Mouse (Mus musculus) cerebellum, adult 2 months (tissue): ENCODE results near the gene Lhx5. TPM values are rescaled to one million over a fixed set of nuclear protein-coding genes. Genes with fewer than 3 reads are reported as not detected.

ENCODE experiments used
- DNase-seq, 2 experiments: peaks; one replicate each; pipeline ENCODE4 v3.0.0; 2021
- H3K27ac ChIP-seq: fragments of 200-500 bp; 2 replicates; pipeline ENCODE4 v1.5.1; 2012; ENCODE audit warnings: low read length, control low read depth, inconsistent platforms; ENCODE audit not compliant: insufficient read depth
- H3K27me3 ChIP-seq: fragments of 200-500 bp; 2 replicates; pipeline ENCODE4 v1.6.1; 2012; ENCODE audit warnings: inconsistent platforms, mild to moderate bottlenecking, low read length, moderate library complexity; ENCODE audit not compliant: control insufficient read depth, insufficient read depth
- H3K4me1 ChIP-seq: fragments of 200-500 bp; 2 replicates; pipeline ENCODE4 v1.6.1; 2011; ENCODE audit warnings: low read length; ENCODE audit not compliant: control insufficient read depth, insufficient read depth
- H3K4me3 ChIP-seq: fragments of 200-500 bp; replicated peaks from 2 replicates; pipeline ENCODE3; 2011; ENCODE audit warnings: mild to moderate bottlenecking, low read depth, low read length, control low read depth; ENCODE audit not compliant: insufficient read depth
- CTCF ChIP-seq: fragments of 200-500 bp; IDR thresholded peaks from 2 replicates; pipeline ENCODE4 v1.5.1; 2011; ENCODE audit warnings: low read depth, mild to moderate bottlenecking, control low read depth, low read length, moderate library complexity, borderline replicate concordance; ENCODE audit not compliant: insufficient read depth
- POLR2A ChIP-seq: fragments of 200-500 bp; IDR thresholded peaks from 2 replicates; pipeline ENCODE4 v1.6.1; 2011; ENCODE audit warnings: low read length, control low read depth, borderline replicate concordance; ENCODE audit not compliant: insufficient read depth
- WGBS: fragments of 180-500 bp; shearing (Covaris S2); methylation state at CpG from one replicate; pipeline ENCODE4 v1.1.7; 2018; 5-methylcytosine and 5-hydroxymethylcytosine counted together
- polyA plus RNA-seq: library from polyadenylated mRNA; depleted of rRNA; stranded (reverse); fragments of >200 nt; gene quantifications from 2 replicates; pipeline ENCODE4 v1.2.3, GENCODE M21; 2012

Lhx5 gene
- polyA plus RNA-seq, 1 experiment = 7.7 TPM

DNA sequence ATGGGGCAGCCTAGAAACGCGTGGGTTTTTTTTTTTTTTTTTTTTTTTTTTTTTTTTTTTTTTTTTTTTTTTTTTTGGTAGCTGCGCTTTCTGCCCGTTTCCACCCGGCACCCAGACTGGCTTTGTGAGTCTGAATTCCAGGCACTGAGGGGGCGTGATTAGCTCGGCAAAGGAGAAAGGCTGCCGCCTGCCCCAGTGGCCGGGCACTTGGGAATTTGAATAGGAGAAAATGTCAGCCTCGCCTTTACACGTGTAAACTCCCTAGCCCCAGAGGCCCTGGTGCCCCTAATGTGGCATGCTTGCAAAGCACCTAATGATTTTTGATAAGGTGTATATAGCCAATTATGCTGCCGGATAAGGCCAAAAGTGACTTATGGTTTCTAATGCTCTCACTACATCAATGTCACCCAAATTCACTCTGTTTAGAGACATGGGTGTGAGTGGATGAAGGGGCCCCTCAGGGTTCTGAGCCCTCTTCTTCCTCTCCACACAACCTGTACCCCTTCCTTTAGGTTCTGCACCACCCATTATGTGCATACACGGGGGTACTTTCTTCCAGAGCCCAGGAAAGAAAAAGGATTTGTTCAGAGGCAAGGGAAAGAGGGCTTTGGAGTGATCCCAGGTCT, 1.7 kb downstream of the Lhx5 start:
- H3K27ac ChIP-seq = no peak overlapping the region
- peaks cover 11% of the 10 kb centered on the region; the same call in 1 of the 2 replicates for H3K27me3 ChIP-seq
- TF ChIP-seq POLR2A (no peak), CTCF (no peak)
- no peaks in the 10 kb centered on the region for H3K4me1 ChIP-seq
- DNase-seq = no peak
- no peak overlapping the region for H3K4me3 ChIP-seq
- 4% methylated on average over 13 of the region's 13 CpGs for WGBS

DNA sequence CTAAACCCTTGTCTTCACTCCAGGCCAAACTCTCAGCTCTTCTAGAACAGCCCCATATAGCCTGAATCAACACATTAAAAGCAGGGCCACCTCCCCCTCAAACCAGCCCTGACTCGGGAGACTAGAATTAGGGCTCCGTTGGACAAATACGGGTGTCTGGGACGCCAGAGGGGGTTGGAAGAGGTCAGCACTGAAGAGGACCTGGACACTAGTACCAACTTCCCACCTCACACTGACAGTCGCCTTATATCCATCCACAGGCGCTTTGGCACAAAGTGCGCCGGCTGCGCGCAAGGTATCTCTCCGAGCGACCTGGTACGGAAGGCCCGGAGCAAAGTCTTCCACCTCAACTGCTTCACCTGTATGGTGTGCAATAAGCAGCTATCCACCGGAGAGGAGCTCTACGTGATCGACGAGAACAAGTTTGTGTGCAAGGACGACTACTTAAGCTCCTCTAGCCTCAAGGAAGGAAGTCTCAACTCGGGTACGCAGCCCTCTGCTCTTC, 2.8 kb downstream of the Lhx5 start:
- Histone ChIP-seq H3K27ac (no peak overlapping the region), H3K4me3 (no peak overlapping the region), H3K27me3 (peaks cover 9% of the 10 kb centered on the region; the same call in 1 of the 2 replicates)

GRCm38 (mm10) chr5:120435006-120435681, 3.6 kb downstream of the Lhx5 start:
- Histone ChIP-seq H3K27me3 (peaks cover 9% of the 10 kb centered on the region; the same call in 1 of the 2 replicates), H3K27ac (no peak overlapping the region)

More for the DNA sequence above, 2.8 kb downstream of the Lhx5 start:
- no peaks in the 10 kb centered on the region for H3K4me1 ChIP-seq
- TF ChIP-seq CTCF (no peak), POLR2A (no peak)
- WGBS = 4% methylated on average over 21 of the region's 21 CpGs
- DNase-seq = peak in 1 of 2 experiments; percentile 20

GRCm38 (mm10) chr5:120435731-120436501, 4.4 kb downstream of the Lhx5 start:
- H3K4me1 ChIP-seq = no peaks in the 10 kb centered on the region; the same call in 1 of the 2 replicates
- H3K27me3 ChIP-seq = peaks cover 9% of the 10 kb centered on the region; the same call in 1 of the 2 replicates
- no peak overlapping the region for H3K4me3 ChIP-seq
- TF ChIP-seq CTCF = no peak
- TF ChIP-seq POLR2A = no peak
- DNase-seq = peak in 1 of 2 experiments; percentile 32
- no peak overlapping the region for H3K27ac ChIP-seq
- 1% methylated on average over 47 of the region's 47 CpGs for WGBS

More at GRCm38 (mm10) chr5:120435006-120435681, 3.6 kb downstream of the Lhx5 start:
- DNase-seq = peak in 1 of 2 experiments; percentile 36
- no peaks in the 10 kb centered on the region; the same call in 1 of the 2 replicates for H3K4me1 ChIP-seq
- under 1% methylated on average over 44 of the region's 44 CpGs for WGBS
- TF ChIP-seq CTCF (no peak), POLR2A (no peak)
- no peak overlapping the region for H3K4me3 ChIP-seq

DNA sequence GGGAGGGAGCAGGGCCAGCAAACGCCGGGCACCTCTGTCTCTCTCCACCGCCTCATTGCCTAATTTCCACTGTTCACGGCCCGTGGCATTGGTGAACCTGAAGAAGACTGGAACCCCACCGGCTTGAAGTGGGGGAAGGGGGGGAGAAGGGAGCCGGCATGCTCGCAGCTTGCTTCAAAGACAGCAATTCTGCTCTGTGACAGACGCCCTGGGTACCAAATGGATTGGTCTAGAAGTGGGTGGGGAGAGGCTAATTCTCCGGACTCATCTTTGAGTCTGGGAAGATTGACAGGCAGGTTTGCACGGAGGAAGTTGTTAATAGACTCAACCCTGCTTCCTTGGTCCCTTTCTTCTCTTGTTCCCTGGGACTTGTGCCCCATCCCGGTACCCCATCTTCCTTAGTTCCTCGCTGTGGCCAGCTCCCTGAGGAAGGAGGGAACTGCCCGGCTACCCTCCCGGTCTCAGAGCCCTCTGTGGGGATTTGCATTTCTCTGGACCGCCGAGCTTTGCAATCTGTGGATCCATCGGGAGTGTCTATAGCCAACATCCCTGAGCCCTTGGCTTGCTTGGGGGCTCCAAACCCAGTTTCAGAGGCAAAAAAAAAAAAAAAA, 5.5 kb downstream of the Lhx5 start:
- Histone ChIP-seq H3K4me3 (no peak overlapping the region), H3K27ac (no peak overlapping the region), H3K4me1 (no peaks in the 10 kb centered on the region; the same call in 1 of the 2 replicates), H3K27me3 (peaks cover 9% of the 10 kb centered on the region; the same call in 1 of the 2 replicates)
- 2% methylated on average over 18 of the region's 18 CpGs for WGBS
- DNase-seq = no peak
- TF ChIP-seq CTCF (no peak), POLR2A (no peak)

DNA sequence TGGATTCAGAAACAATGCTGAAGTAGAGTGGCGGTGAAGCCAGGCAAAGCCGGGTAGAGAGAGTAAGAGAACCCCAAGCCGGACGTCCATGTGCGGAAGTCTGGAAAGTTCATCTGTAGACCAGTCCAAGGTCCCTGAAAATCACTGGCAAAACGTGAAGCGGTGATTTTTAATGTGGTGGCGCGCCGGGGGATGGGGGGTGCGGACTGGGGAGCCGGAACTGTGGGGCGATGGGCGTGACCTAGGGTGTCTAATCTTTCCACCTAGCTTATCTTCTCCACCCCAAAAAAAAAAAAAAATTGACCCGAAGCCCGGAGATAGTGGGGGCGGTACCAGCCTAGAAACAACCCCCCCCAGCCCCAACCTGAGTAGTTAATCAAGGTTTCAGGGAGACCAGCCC, 6.0 kb downstream of the Lhx5 start:
- WGBS = 4% methylated on average over 17 of the region's 17 CpGs
- Histone ChIP-seq H3K27me3 (peaks cover 6% of the 10 kb centered on the region; the same call in 1 of the 2 replicates), H3K4me1 (no peaks in the 10 kb centered on the region; the same call in 1 of the 2 replicates), H3K27ac (no peak overlapping the region), H3K4me3 (no peak overlapping the region)
- TF ChIP-seq CTCF = no peak
- TF ChIP-seq POLR2A = no peak
- no peak for DNase-seq

- Histone ChIP-seq H3K27me3 (peaks cover 6% of the 10 kb centered on the region; the same call in 1 of the 2 replicates), H3K4me3 (no peak overlapping the region), H3K27ac (no peak overlapping the region), H3K4me1 (no peaks in the 10 kb centered on the region; the same call in 1 of the 2 replicates)
- TF ChIP-seq CTCF = no peak
- WGBS = 2% methylated on average over 33 of the region's 33 CpGs
- DNase-seq = peak in 1 of 2 experiments; percentile 32
Measured at GRCm38 (mm10) chr5:120437986-120438385, 6.5 kb downstream of the Lhx5 start.
